Mouse (Mus musculus) kidney, postnatal 4 days (tissue): ENCODE data around the gene Capn5.

ENCODE experiments used
- DNase-seq, 2 experiments: peaks; one replicate each; pipeline ENCODE4 v3.0.0; 2021; ENCODE audit warnings: mixed read lengths in 2 of 2

The Capn5 gene

GRCm38 (mm10) chr7:98146447-98146845, 31.6 kb downstream of the Capn5 start:
- no peak for DNase-seq

- no peak for DNase-seq
Observed at GRCm38 (mm10) chr7:98145842-98146446, 32.1 kb downstream of the Capn5 start.

DNA sequence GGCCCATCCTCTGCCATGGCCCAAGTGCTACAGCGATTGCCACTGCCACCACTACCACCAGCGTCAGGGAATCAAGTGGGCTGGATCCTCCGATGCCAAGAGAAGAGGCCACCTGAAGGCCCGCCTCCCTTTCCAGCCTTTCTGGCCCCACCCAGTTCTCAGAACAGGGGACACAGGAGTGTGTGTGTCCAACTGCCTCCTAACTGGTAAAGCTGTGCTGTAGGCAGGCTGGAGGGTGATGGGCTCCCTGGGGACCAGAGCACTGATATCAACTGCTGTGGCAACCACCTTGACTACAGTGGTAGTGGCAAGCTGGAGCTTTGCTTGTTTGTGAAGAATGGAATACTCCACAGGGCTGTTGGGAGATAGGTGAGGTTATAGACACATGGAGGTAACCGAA, 32.7 kb downstream of the Capn5 start, which contains the start of gene Omp:
Gene Omp, minus strand, starts transcription at position 101 of the 400 bp plus-strand sequence.
- no peak for DNase-seq

DNA sequence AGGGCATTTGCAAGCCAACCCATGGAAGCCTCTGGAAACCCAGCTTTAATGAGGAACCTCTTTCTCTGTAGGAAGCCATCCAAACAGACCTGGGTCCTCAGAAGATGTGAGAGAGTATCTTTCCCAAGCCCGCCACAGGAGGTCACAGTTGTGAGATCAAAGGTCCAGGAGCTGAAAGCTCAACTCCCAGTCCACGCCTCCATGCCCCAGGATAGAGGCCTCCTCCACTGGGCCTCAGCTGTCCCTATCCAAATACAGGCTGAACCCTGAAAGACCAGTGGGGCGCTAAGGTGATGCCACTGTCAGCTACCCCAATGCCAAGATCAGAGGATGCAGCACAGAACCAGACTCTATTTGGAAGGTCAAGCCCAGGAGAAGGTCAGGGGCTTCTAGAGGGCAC, 35.4 kb downstream of the Capn5 start:
- DNase-seq, result no peak

DNA sequence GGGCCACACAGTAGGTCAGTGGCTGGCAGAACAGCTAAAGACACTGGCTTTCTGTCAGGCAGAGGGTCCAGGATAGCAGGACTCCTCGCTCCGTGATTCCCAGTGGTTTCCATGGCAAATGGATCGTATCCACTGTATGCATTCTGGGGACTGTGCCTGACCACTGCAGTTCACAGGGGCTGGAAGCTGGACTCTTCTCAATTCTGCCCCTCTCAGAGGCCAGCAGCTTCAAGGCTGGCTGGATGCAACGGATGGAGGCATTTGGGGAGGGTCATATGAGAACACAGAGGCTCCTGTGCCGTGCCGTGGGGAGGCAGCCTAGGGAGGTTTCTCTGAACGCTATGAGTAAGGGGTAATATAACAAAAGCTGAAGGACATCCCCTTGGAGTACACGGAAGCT, 35.8 kb downstream of the Capn5 start:
- DNase-seq, result no peak

DNA sequence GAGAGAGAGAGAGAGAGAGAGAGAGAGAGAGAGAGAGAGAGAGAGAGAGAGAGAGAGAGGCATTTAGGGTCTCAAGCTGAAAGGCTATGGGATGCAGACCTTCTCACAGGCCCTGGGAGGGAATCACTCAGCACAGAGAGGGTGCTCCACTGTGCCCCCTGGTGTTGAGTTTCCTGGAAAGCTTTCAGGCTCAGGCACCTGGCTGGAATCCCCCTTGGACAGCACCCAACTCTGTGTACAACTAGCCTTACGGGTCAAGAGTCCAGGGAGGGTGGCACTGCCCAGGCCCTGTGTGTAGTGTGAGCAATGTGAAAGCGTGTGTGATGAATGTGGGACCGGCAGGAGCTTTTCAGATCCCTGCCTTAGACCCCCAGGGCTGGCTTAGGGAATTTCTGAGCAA, 36.9 kb downstream of the Capn5 start:
- DNase-seq, result peak; percentile 82 to 88

DNA sequence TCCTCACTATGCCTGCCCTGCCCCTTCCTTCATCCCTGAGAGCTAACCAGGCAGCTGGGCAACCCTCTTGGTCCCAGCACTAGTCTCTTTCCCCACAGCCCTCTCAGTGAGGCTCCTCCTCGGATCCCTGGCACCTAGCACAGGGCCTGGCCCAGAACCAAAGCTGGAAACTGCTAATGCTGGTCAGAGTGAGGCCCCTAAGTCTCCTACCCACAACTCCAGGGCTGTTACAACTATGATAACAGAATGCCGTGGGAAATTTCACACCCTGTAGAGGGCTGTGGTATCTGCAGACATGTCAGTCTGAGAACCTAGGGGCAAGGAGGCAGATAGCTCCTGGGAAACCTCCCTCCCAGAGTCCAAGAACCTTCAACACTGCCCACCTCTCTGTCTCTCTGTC, 37.5 kb downstream of the Capn5 start:
- DNase-seq, result no peak

DNA sequence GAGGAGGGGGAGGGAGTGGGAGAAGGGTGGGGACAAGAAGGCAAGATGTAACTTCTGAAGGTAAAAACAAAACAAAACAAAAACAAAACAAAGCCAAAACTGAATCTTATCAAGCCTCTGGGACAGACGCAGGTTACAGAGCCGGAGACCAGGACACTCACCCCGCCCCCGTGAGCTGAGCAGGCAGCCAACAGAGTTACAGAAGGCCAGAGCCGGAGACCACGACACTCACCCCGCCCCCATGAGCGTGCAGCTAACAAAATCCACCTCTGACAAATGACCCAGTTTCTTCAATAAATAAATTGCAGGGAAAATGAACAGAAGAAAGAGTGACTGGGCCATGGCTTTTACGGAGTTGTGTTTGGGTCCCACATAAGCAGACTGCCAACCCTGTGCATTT, 38.9 kb downstream of the Capn5 start:
- DNase-seq, result no peak

DNA sequence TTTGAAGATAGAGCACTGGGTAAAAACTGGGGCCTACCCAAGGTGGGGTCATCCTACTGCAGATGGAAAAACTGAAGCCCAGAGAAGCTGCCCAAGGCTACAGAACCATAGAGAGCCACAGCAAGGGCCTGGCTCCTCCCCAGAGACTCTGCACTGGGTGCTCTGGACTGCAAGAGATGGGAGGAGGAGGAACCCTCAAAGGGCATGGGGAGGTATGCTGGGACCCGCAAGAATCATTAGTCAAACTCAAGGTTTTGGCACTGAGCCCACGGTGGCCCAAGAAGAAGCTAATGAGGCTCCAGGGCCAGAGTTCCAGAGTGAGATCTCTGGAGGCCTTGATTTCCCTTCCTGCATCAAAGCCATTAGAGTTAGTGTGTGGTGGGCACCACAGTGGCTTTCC, 40.1 kb downstream of the Capn5 start:
- DNase-seq, result no peak

- no peak for DNase-seq
Observed at GRCm38 (mm10) chr7:98137583-98137982, 40.5 kb downstream of the Capn5 start.

- no peak for DNase-seq
Observed at GRCm38 (mm10) chr7:98131751-98132150, 46.3 kb downstream of the Capn5 start.

GRCm38 (mm10) chr7:98125473-98125872, 52.6 kb downstream of the Capn5 start:
- peak; percentile 77 to 80 for DNase-seq

GRCm38 (mm10) chr7:98124701-98125100, 53.4 kb downstream of the Capn5 start:
- no peak for DNase-seq

GRCm38 (mm10) chr7:98121673-98122072, 56.4 kb downstream of the Capn5 start:
- no peak for DNase-seq

DNA sequence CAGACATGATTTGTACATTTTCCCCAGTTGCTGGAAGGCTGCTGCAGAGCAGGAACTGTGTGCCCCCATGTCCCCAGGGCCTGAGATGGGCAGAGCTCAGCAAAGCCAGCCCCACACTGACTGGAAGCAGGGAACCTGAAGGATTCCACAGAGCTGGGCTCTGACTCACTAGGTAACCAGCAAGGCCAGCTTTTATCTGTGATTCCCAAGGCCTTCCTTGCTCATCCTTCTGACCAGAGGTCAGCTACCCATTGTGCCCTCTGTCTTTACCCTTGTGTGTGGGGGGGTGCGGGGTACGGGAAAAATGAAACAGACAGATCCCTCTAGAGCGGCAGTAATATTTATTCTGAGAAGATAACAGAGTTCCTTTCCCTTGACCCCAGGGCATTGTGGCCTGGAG, 56.8 kb downstream of the Capn5 start:
- DNase-seq, result no peak

GRCm38 (mm10) chr7:98120325-98120724, 57.7 kb downstream of the Capn5 start:
- peak; percentile 86 to 87 for DNase-seq

DNA sequence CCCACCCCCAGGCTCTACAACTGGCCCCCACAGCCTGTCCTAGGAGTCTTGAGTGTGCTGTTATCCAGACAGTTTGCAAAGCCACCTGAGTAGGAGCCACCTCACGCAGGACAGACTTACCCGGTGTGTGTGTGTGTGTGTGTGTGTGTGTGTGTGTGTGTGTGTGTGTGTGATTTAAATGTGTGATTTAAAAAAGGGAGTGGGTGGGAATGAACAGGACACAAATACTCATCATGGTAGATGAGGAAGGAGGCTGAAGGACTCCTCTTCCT, 58.2 kb downstream of the Capn5 start:
- DNase-seq, result no peak

- DNase-seq, result peak; percentile 68 to 82
Observed at GRCm38 (mm10) chr7:98119179-98119960, 58.7 kb downstream of the Capn5 start, which contains the start of gene Myo7a. Gene Myo7a (minus strand): TSS chr7:98119524.

GRCm38 (mm10) chr7:98117012-98117660, 60.9 kb downstream of the Capn5 start:
- DNase-seq, result peak; percentile 81 to 89

GRCm38 (mm10) chr7:98114656-98115055, 63.4 kb downstream of the Capn5 start:
- no peak for DNase-seq

DNA sequence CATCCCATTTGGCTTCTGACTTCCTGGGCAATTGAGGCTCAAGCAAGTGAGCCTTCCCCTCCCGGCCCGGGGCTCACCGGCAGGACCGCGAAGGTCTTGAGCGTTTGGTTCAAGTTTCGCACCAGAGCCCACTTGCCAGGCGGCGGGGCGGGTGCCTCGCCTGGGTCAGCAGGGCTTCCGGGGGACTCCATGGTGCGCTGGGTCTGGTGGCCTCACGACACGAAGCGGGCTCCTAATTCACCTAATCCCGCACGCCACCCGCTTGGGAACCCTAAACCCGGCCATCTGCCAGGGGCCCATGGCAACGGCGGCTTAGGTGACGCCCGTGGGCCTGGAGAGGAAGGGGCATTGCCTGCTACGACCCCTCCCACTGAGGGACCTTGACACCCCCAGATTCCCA, 66.8 kb downstream of the Capn5 start:
- no peak for DNase-seq

GRCm38 (mm10) chr7:98109771-98110170, 68.3 kb downstream of the Capn5 start:
- no peak for DNase-seq

- peak; percentile 32 to 45 for DNase-seq
Observed at GRCm38 (mm10) chr7:98108636-98109430, 69.2 kb downstream of the Capn5 start.
